Mouse (Mus musculus) lung, postnatal 0 days (tissue): ENCODE results near the gene Mbtps1. TPM values are rescaled to one million over a fixed set of nuclear protein-coding genes. Genes with fewer than 3 reads are reported as not detected.

Source experiments
- ATAC-seq: fragments of 200-750 bp; cut with Nextera tagmentation; 2 replicates; pipeline ENCODE4 v1.8.0; 2017; ENCODE audit warnings: moderate library complexity
- DNase-seq: peaks from one replicate; pipeline ENCODE4 v3.0.0-alpha.2; 2016; ENCODE audit warnings: low spot score
- H3K27ac ChIP-seq: fragments of 300-500 bp; sonication (generic); 2 replicates; pipeline ENCODE4 v1.5.1; 2014; ENCODE audit warnings: antibody characterized with exemption, mild to moderate bottlenecking, low read length, mixed read lengths
- H3K27me3 ChIP-seq: fragments of 300-500 bp; sonication (generic); replicated peaks from 2 replicates; pipeline ENCODE4 v1.6.1; 2014; ENCODE audit warnings: low read length, mixed read lengths; ENCODE audit not compliant: insufficient read depth
- H3K36me3 ChIP-seq: fragments of 300-500 bp; sonication (generic); 2 replicates; pipeline ENCODE4 v1.6.1; 2014; ENCODE audit warnings: low read length, mixed read lengths; ENCODE audit not compliant: insufficient read depth
- H3K4me1 ChIP-seq: fragments of 300-500 bp; sonication (generic); 2 replicates; pipeline ENCODE4 v1.6.1; 2014; ENCODE audit warnings: antibody characterized with exemption, low read depth, low read length, mixed read lengths; ENCODE audit not compliant: insufficient read depth
- H3K4me2 ChIP-seq: fragments of 300-500 bp; sonication (generic); replicated peaks from 2 replicates; pipeline ENCODE4 v1.6.1; 2014; ENCODE audit warnings: low read depth, mild to moderate bottlenecking, low read length, moderate library complexity, mixed read lengths
- H3K4me3 ChIP-seq: fragments of 300-500 bp; sonication (generic); 2 replicates; pipeline ENCODE4 v1.5.1; 2014; ENCODE audit warnings: low read depth, low read length
- H3K9ac ChIP-seq: fragments of 300-500 bp; sonication (generic); replicated peaks from 2 replicates; pipeline ENCODE4 v1.6.1; 2014; ENCODE audit warnings: low read depth, mild to moderate bottlenecking
- H3K9me3 ChIP-seq: fragments of 300-500 bp; sonication (generic); 2 replicates; pipeline ENCODE4 v1.6.1; 2016; ENCODE audit warnings: low read length, mixed read lengths
- CTCF ChIP-seq: IDR thresholded peaks from 2 replicates; pipeline ENCODE4 v1.5.1; 2016; ENCODE audit warnings: antibody characterized with exemption, mild to moderate bottlenecking
- EP300 ChIP-seq: IDR thresholded peaks from 2 replicates; pipeline ENCODE4 v1.6.1; 2016; ENCODE audit warnings: antibody characterized with exemption, mild to moderate bottlenecking, control low read depth
- WGBS: fragments of 180-500 bp; shearing (Covaris S2); extraction: QIAGEN DNeasy Blood & Tissue Kit; methylation state at CpG from one replicate; pipeline ENCODE4 v1.1.7; 2014; 5-methylcytosine and 5-hydroxymethylcytosine counted together
- polyA plus RNA-seq: library from polyadenylated mRNA; unstranded; fragments of >200 nt; fragmentation: Nextera tagmentation; extraction: Ambion mirVana; gene quantifications from 2 replicates; pipeline ENCODE4 v1.2.1, GENCODE M21; 2015

The Mbtps1 gene
- polyA plus RNA-seq, 1 experiment from 2014 or later, result 64.4 TPM

- Histone ChIP-seq H3K4me1 (no peaks in the 10 kb centered on the region), H3K4me3 (no peak overlapping the region), H3K4me2 (no peak overlapping the region), H3K9ac (no peak overlapping the region), H3K27ac (no peak overlapping the region), H3K27me3 (no peaks in the 10 kb centered on the region), H3K36me3 (no peaks in the 10 kb centered on the region), H3K9me3 (no peaks in the 10 kb centered on the region)
- TF ChIP-seq EP300, result no peak
- TF ChIP-seq CTCF, result no peak
- DNase-seq (no peak), ATAC-seq (no peak)
- 84% methylated on average over 11 of the region's 11 CpGs for WGBS
Observed at GRCm38 (mm10) chr8:119484145-119484896, 74.2 kb downstream of the Mbtps1 start.

DNA sequence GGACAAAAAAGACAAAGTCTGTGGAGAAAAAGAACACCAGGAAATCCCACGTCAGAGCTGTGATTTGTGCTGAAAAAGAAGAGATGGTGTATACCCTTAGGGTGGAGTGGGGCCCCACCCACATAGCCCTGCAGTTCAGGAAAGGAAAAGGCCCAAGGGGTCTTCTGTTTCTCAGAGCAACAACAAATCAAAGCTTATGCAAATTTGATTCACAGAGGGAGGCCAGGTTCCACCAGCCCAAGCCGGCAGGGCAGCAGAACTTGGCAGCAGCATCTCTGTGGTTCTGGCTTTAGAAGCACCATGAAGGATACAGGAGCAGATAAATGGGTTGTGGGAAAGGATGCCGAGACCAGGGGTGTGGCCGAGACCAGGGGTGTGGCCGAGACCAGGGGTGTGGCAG lies 79.9 kb downstream of the Mbtps1 start:
- Histone ChIP-seq H3K4me3 (no peak overlapping the region), H3K36me3 (no peaks in the 10 kb centered on the region), H3K4me2 (no peak overlapping the region), H3K4me1 (no peaks in the 10 kb centered on the region), H3K27me3 (no peaks in the 10 kb centered on the region), H3K27ac (no peak overlapping the region), H3K9me3 (no peaks in the 10 kb centered on the region), H3K9ac (no peak overlapping the region)
- TF ChIP-seq EP300, result no peak
- TF ChIP-seq CTCF, result no peak
- no peak for DNase-seq
- 27% methylated on average over 5 of the region's 5 CpGs for WGBS
- ATAC-seq, result no peak

DNA sequence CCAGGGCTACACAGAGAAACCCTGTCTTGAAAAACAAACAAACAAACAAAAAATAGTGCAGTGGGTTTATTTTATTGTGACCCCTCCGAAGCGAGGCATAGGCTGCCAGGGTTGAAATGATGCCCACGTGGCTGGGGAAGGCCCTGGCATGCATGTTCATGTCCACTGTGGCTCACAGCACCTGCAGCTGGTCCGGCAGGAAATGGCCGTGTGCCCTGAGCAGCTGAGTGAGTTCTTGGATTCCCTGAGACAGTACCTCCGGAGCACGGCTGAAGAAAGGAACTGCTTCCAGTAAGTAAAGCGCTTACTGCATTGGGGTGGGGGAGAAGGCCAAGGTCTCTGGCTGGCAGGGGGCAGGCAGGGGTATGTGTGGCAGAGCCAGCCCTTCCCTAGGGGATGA lies 90.4 kb downstream of the Mbtps1 start:
- no peak overlapping the region for H3K4me3 ChIP-seq
- H3K36me3 ChIP-seq, result no peaks in the 10 kb centered on the region
- H3K4me1 ChIP-seq, result no peaks in the 10 kb centered on the region
- H3K27ac ChIP-seq, result no peak overlapping the region
- TF ChIP-seq CTCF, result no peak
- no peak for TF ChIP-seq EP300
- H3K9ac ChIP-seq, result no peak overlapping the region
- H3K4me2 ChIP-seq, result no peak overlapping the region
- no peak for DNase-seq
- no peaks in the 10 kb centered on the region for H3K9me3 ChIP-seq
- 76% methylated on average over 8 of the region's 8 CpGs for WGBS
- no peak for ATAC-seq
- 0 out of 2 replicates have a peak, but pooled peaks cover 5% of the 10 kb centered on the region for H3K27me3 ChIP-seq

- TF ChIP-seq EP300 (no peak), CTCF (no peak)
- Histone ChIP-seq H3K27ac (no peak overlapping the region), H3K36me3 (no peaks in the 10 kb centered on the region), H3K4me3 (no peak overlapping the region), H3K4me2 (no peak overlapping the region), H3K9me3 (no peaks in the 10 kb centered on the region), H3K9ac (no peak overlapping the region), H3K27me3 (0 out of 2 replicates have a peak, but pooled peaks cover 5% of the 10 kb centered on the region), H3K4me1 (no peaks in the 10 kb centered on the region)
- DNase-seq (no peak), ATAC-seq (no peak)
- WGBS, result 66% methylated on average over 10 of the region's 10 CpGs
Observed at GRCm38 (mm10) chr8:119466794-119467193, 91.7 kb downstream of the Mbtps1 start.

- Histone ChIP-seq H3K27me3 (0 out of 2 replicates have a peak, but pooled peaks cover 5% of the 10 kb centered on the region), H3K9me3 (no peaks in the 10 kb centered on the region), H3K27ac (no peak overlapping the region), H3K4me1 (no peaks in the 10 kb centered on the region), H3K9ac (no peak overlapping the region), H3K4me3 (no peak overlapping the region), H3K36me3 (no peaks in the 10 kb centered on the region), H3K4me2 (no peak overlapping the region)
- TF ChIP-seq EP300 (no peak), CTCF (no peak)
- WGBS, result 4% methylated on average over 18 of the region's 18 CpGs
- peak; percentile 62 for ATAC-seq
- DNase-seq, result peak; percentile 30
Observed at GRCm38 (mm10) chr8:119466105-119466504, 92.4 kb downstream of the Mbtps1 start.

- H3K36me3 ChIP-seq, result no peaks in the 10 kb centered on the region
- 0 out of 2 replicates have a peak, but pooled peaks cover 5% of the 10 kb centered on the region for H3K27me3 ChIP-seq
- WGBS, result 52% methylated on average over 7 of the region's 7 CpGs
- H3K4me1 ChIP-seq, result no peaks in the 10 kb centered on the region
- H3K4me3 ChIP-seq, result no peak overlapping the region
- no peak for TF ChIP-seq EP300
- TF ChIP-seq CTCF, result no peak
- no peak overlapping the region for H3K27ac ChIP-seq
- H3K4me2 ChIP-seq, result no peak overlapping the region
- ATAC-seq (peak; percentile 32), DNase-seq (no peak)
- H3K9me3 ChIP-seq, result no peaks in the 10 kb centered on the region
- H3K9ac ChIP-seq, result no peak overlapping the region
Observed at GRCm38 (mm10) chr8:119463709-119464108, 94.8 kb downstream of the Mbtps1 start.
